Mouse (Mus musculus) erythroid progenitor cell, adult 5-6 weeks (primary cell): ENCODE results near the gene Smu1. TPM values are rescaled to one million over a fixed set of nuclear protein-coding genes. Genes with fewer than 3 reads are reported as not detected.

Experiments
- total RNA-seq, 2 experiments: library from RNA; stranded (forward) in 1 of 2; stranded (reverse) in 1 of 2; fragments of 150-400 nt in 1 of 2; fragments of 186-747, 209-891 nt in 1 of 2; gene quantifications; 2 replicates each; pipeline versions ENCODE4 v1.2.3 to v1.2.4; 2015 to 2017; ENCODE audit warnings: low replicate concordance in 2 of 2

The Smu1 gene
- total RNA-seq, 2 experiments from 2014 or later, result 28.9 to 41.5 TPM

Other genes starting within 250 kb of the Smu1 start
- gene Aptx, start 54.7 kb downstream of the Smu1 start, total RNA-seq (2015; ENCODE audit: low replicate concordance), result 0.72 and 7.1 TPM in 2 replicates
- 1.0 and 2.3 TPM in 2 replicates for gene Aptx, start 54.7 kb downstream of the Smu1 start, total RNA-seq (2017; ENCODE audit: low replicate concordance)
- gene Dnaja1, start 35.8 kb downstream of the Smu1 start, total RNA-seq (2015; ENCODE audit: low replicate concordance), result 41.1 and 51.2 TPM in 2 replicates
- 69.0 and 75.1 TPM in 2 replicates for gene Dnaja1, start 35.8 kb downstream of the Smu1 start, total RNA-seq (2017; ENCODE audit: low replicate concordance)
- gene B4galt1, start 96.1 kb upstream of the Smu1 start, total RNA-seq (2015; ENCODE audit: low replicate concordance), result 49.4 and 49.9 TPM in 2 replicates
- gene B4galt1, start 96.1 kb upstream of the Smu1 start, total RNA-seq (2017; ENCODE audit: low replicate concordance), result 43.9 and 46.2 TPM in 2 replicates
- gene Spink4, start 162.1 kb upstream of the Smu1 start, total RNA-seq (2015; ENCODE audit: low replicate concordance), result not detected in 2 replicates
- gene Spink4, start 162.1 kb upstream of the Smu1 start, total RNA-seq (2017; ENCODE audit: low replicate concordance), result not detected in 2 replicates
- 93.0 and 125 TPM in 2 replicates for gene Bag1, start 190.4 kb upstream of the Smu1 start, total RNA-seq (2015; ENCODE audit: low replicate concordance)
- gene Bag1, start 190.4 kb upstream of the Smu1 start, total RNA-seq (2017; ENCODE audit: low replicate concordance), result 200 and 234 TPM in 2 replicates
- gene Chmp5, start 190.5 kb upstream of the Smu1 start, total RNA-seq (2015; ENCODE audit: low replicate concordance), result 48.2 and 49.0 TPM in 2 replicates
- 57.5 and 62.0 TPM in 2 replicates for gene Chmp5, start 190.5 kb upstream of the Smu1 start, total RNA-seq (2017; ENCODE audit: low replicate concordance)
- gene Nfx1, start 213.0 kb upstream of the Smu1 start, total RNA-seq (2015; ENCODE audit: low replicate concordance), result 28.8 and 46.5 TPM in 2 replicates
- 45.1 and 51.8 TPM in 2 replicates for gene Nfx1, start 213.0 kb upstream of the Smu1 start, total RNA-seq (2017; ENCODE audit: low replicate concordance)